Mouse (Mus musculus) liver, adult 2 months (tissue): ENCODE results near the gene 1110065P20Rik.

Experiments used
- CTCF ChIP-seq: fragments of 200-500 bp; IDR thresholded peaks from 2 replicates; pipeline ENCODE4 v1.5.1; 2011; ENCODE audit warnings: low read depth, low read length, control low read depth
- POLR2A ChIP-seq: fragments of 200-500 bp; IDR thresholded peaks from 2 replicates; pipeline ENCODE4 v1.6.1; 2011; ENCODE audit warnings: low read length, control low read depth; ENCODE audit not compliant: insufficient read depth; ENCODE audit errors: extremely low read depth

DNA sequence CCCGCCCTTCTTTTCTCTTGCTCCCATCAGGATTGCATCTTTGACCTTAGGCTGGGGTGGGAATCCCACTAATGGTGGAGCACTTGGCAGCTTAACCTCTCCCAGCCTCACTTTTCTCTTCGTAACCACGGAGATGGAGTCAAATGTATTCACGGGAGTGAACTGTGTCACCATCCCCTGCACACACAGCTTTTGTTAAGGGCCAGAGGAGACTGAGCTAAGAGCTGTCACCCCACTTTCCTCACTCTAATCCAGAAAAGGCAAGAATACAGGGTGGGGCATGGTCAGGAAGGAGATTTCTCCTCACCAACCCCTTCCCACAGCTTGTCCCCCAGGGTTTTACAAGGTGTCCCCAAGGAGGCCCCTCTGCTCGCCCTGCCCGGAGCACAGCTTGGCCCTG lies 42.8 kb upstream of the 1110065P20Rik start:
- no peak for TF ChIP-seq CTCF
- TF ChIP-seq POLR2A = no peak
